Mouse (Mus musculus): ENCODE measurements at regions not wholly inside any gene's neighbourhood (a gene's known extent, or its start where the extent isn't known, plus 50 kb on each side); places are given as distances from the start of the nearest gene placed in this dataset.

DNA sequence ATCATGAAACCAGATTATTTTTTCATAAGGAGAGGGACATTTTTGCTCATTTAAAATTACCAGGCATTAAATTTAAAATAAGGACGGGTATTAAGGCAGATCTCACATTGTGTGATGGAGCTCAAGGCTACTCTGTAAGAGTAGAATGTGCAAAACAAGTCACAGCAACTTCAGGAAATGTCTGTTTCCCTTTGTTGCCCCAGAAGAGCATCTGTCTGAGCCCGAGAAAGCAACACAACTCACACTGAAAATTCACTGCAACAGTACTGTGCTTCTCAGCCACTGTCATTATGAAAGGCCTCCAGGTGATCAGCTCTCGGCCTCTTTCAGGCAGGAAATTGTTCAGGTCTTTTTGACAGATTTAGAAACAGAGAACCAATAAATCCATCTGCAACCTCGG, 129.7 kb upstream of the Adgrl4 start:
- 76% methylated on average over 4 of the region's 4 CpGs for WGBS
- Histone ChIP-seq H3K4me3 (replicated peaks; ENCODE audit: insufficient read depth, low read depth, low read length) (no peak overlapping the region), H3K27ac (ENCODE audit: insufficient read depth, low read length) (no peak overlapping the region), H3K4me1 (ENCODE audit: control insufficient read depth, insufficient read depth, low read length) (no peaks in the 10 kb centered on the region), H3K27me3 (ENCODE audit: control insufficient read depth, insufficient read depth, low read length) (no peaks in the 10 kb centered on the region)
- TF ChIP-seq CTCF (IDR thresholded peaks at IDR 0.05; ENCODE audit: borderline replicate concordance, insufficient read depth, low read depth, low read length) (no peak), POLR2A (IDR thresholded peaks at IDR 0.05; ENCODE audit: borderline replicate concordance, insufficient read depth, low read length) (no peak)
- DNase-seq: no peak

DNA sequence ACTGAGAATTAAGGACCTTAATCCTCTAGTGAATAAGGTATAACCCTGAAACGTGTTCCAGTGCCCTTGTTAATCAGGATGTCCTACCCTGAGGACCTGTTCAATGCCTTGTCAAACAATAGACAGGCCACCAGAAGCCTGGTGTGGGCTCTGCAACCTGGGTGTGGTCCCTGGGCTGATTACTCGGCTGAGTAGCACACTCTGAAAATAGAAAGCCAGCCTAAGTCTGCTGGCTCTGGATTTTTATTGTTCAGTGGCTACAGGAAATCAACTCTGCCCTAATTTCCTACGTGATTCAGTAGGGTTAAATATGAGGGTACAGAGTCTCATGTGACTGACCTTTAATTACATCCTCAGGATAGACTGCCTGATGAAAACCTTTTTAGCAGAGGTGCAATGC, 113.9 kb upstream of the Adgrl4 start:
- Histone ChIP-seq H3K4me3 (replicated peaks; ENCODE audit: insufficient read depth, low read depth, low read length) (no peak overlapping the region), H3K27me3 (ENCODE audit: control insufficient read depth, insufficient read depth, low read length) (no peaks in the 10 kb centered on the region; the same call in 1 of the 2 replicates), H3K27ac (ENCODE audit: insufficient read depth, low read length) (no peak overlapping the region), H3K4me1 (ENCODE audit: control insufficient read depth, insufficient read depth, low read length) (no peaks in the 10 kb centered on the region)
- WGBS: 59% methylated on average over 3 of the region's 3 CpGs
- TF ChIP-seq CTCF (IDR thresholded peaks at IDR 0.05; ENCODE audit: borderline replicate concordance, insufficient read depth, low read depth, low read length) (no peak), POLR2A (IDR thresholded peaks at IDR 0.05; ENCODE audit: borderline replicate concordance, insufficient read depth, low read length) (no peak)
- DNase-seq: no peak

DNA sequence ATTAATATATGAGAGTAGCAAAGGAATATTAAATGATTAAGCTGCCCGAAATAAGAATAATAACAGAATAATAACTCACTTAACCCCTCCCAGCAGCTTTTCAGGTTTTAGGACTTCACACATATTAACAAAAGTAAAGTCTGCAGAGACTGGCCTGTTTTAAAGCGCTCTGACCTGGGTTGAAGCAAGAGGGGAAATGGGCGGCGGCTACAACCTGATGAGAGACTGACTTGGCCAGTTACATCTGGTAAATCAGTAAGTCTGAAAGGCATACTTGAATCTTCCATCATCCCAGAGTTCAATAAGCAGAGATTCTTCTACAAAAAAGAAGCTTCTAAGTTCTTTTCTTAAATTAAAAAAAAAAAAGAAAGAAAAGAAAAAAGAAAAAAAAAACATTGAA, 107.9 kb upstream of the Adgrl4 start:
- no peak for TF ChIP-seq POLR2A (IDR thresholded peaks at IDR 0.05; ENCODE audit: borderline replicate concordance, insufficient read depth, low read length)
- no peak for TF ChIP-seq CTCF (IDR thresholded peaks at IDR 0.05; ENCODE audit: borderline replicate concordance, insufficient read depth, low read depth, low read length)
- H3K4me1 ChIP-seq (ENCODE audit: control insufficient read depth, insufficient read depth, low read length): peaks cover 11% of the 10 kb centered on the region; the same call in 1 of the 2 replicates
- no peak overlapping the region for H3K4me3 ChIP-seq (replicated peaks; ENCODE audit: insufficient read depth, low read depth, low read length)
- no peak for DNase-seq
- no peak overlapping the region for H3K27ac ChIP-seq (ENCODE audit: insufficient read depth, low read length)
- no peaks in the 10 kb centered on the region for H3K27me3 ChIP-seq (ENCODE audit: control insufficient read depth, insufficient read depth, low read length)
- 97% methylated on average over 4 of the region's 4 CpGs for whole genome bisulfite sequencing

DNA sequence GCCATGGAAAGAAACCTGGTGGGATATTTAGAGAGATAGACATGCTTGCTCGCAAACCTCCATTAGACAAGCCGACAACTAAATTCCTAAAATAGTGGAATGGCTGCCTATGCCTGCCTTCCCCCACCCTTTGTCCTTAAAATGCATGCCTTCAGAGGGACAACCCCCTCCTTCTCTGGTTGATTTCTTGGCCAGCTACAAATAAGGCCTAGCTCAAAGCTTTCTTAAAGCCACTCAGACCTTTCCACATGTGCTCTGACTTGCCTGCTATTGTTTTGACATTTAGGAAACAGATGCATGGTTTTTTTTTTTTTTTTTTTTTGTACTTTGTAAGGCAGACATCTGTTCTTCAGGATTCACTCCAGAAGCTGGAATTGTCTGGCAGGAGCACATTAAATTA, 105.8 kb upstream of the Adgrl4 start:
- Histone ChIP-seq H3K27me3 (ENCODE audit: control insufficient read depth, insufficient read depth, low read length) (no peaks in the 10 kb centered on the region), H3K4me3 (replicated peaks; ENCODE audit: insufficient read depth, low read depth, low read length) (no peak overlapping the region), H3K4me1 (ENCODE audit: control insufficient read depth, insufficient read depth, low read length) (peaks cover 11% of the 10 kb centered on the region; the same call in 1 of the 2 replicates), H3K27ac (ENCODE audit: insufficient read depth, low read length) (no peak overlapping the region)
- TF ChIP-seq POLR2A (IDR thresholded peaks at IDR 0.05; ENCODE audit: borderline replicate concordance, insufficient read depth, low read length) (no peak), CTCF (IDR thresholded peaks at IDR 0.05; ENCODE audit: borderline replicate concordance, insufficient read depth, low read depth, low read length) (no peak)
- no peak for DNase-seq
- WGBS: 93% methylated on average over 2 of the region's 2 CpGs

DNA sequence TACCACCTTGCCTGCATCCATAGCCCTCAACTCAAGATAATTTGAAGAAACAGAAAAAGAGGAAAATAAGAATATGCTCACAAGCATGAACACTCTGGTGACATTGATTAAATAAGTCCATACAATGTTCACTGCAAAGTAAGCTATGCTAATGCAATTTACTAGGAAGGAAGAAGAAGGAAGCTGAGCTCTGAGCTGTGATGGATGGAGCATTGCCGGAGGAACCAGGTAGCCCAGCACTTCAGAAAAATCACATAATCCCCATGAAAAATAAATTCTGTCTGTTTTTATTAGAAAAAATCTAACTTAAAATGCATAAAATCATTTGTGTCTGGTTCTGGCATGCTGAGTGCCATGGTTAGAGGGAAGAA, 105.4 kb upstream of the Adgrl4 start:
- peak in 1 of 2 experiments; percentile 7 for DNase-seq
- Histone ChIP-seq H3K27me3 (ENCODE audit: control insufficient read depth, insufficient read depth, low read length) (no peaks in the 10 kb centered on the region), H3K4me1 (ENCODE audit: control insufficient read depth, insufficient read depth, low read length) (peaks cover 11% of the 10 kb centered on the region; the same call in 1 of the 2 replicates), H3K4me3 (replicated peaks; ENCODE audit: insufficient read depth, low read depth, low read length) (no peak overlapping the region), H3K27ac (ENCODE audit: insufficient read depth, low read length) (no peak overlapping the region)
- TF ChIP-seq CTCF (IDR thresholded peaks at IDR 0.05; ENCODE audit: borderline replicate concordance, insufficient read depth, low read depth, low read length): no peak
- TF ChIP-seq POLR2A (IDR thresholded peaks at IDR 0.05; ENCODE audit: borderline replicate concordance, insufficient read depth, low read length): no peak
- WGBS: 94% methylated on average over 1 of the region's 1 CpGs

DNA sequence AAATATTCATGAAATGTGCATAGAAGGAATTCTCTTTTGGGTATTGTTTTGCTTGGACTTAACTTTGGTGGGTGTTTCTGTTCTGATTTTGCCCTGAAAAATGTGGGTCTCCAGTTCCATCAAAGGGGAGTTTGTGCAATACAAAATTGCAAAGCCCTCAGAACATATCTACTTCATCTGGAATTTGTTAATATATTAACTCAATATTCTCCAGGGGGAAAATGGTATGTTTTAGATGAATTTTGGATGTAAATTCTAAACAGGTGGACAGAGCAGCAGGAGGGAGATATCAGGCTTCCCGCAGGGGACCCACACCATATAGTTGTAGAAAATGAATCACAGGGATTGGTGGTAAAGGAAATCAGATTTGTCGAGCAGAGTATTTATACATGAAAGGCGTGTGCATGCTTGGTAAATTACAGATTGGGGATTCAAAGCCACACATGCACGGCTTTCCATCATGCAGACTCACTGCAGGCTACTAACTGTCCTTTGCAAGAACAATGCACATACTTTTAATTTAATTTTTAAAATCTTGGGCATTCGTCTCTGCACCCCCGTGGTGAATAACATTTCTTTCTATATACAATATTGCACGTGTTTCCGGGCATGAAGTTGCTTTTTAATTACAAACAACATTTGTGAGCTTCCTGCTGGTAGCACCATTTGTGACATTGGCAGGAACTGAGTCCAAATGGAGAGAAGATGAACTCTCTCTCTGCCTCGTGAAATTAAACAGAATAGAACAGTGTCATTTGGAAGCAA, 104.8 kb upstream of the Adgrl4 start:
- Histone ChIP-seq H3K27ac (ENCODE audit: insufficient read depth, low read length) (no peak overlapping the region), H3K4me1 (ENCODE audit: control insufficient read depth, insufficient read depth, low read length) (peaks cover 11% of the 10 kb centered on the region; the same call in 1 of the 2 replicates), H3K27me3 (ENCODE audit: control insufficient read depth, insufficient read depth, low read length) (no peaks in the 10 kb centered on the region), H3K4me3 (replicated peaks; ENCODE audit: insufficient read depth, low read depth, low read length) (no peak overlapping the region)
- TF ChIP-seq POLR2A (IDR thresholded peaks at IDR 0.05; ENCODE audit: borderline replicate concordance, insufficient read depth, low read length): no peak
- TF ChIP-seq CTCF (IDR thresholded peaks at IDR 0.05; ENCODE audit: borderline replicate concordance, insufficient read depth, low read depth, low read length): no peak
- WGBS: 7% methylated on average over 9 of the region's 9 CpGs
- peak; percentile 68 to 87 for DNase-seq

DNA sequence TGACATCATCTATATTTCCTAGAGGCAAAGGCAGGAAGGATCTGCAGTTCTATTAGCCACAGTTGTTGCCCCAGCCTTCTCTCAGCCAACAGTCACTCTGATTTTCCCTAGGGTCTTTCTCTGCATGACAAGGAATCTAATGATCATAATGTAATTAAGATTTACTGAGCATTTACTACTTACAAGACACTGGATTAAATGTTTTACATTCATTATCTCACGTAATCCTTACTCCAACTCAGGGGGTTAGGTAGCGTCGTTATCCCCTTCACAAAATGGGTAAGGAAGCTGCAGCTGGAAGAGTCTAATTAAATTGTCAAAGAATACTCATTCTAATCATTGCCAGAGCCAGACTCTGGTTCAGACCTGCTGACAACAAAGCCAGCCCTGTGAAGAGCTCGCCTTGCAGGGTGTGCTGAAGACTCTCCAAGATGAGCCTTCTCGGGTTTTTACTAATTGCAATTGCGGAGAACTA, 103.8 kb upstream of the Adgrl4 start:
- DNase-seq: peak; percentile 27 to 29
- Histone ChIP-seq H3K27me3 (ENCODE audit: control insufficient read depth, insufficient read depth, low read length) (no peaks in the 10 kb centered on the region), H3K27ac (ENCODE audit: insufficient read depth, low read length) (peak overlapping the region; percentile 18; the same call in 1 of the 2 replicates), H3K4me3 (replicated peaks; ENCODE audit: insufficient read depth, low read depth, low read length) (no peak overlapping the region), H3K4me1 (ENCODE audit: control insufficient read depth, insufficient read depth, low read length) (peaks cover 11% of the 10 kb centered on the region; the same call in 1 of the 2 replicates)
- TF ChIP-seq CTCF (IDR thresholded peaks at IDR 0.05; ENCODE audit: borderline replicate concordance, insufficient read depth, low read depth, low read length): no peak
- no peak for TF ChIP-seq POLR2A (IDR thresholded peaks at IDR 0.05; ENCODE audit: borderline replicate concordance, insufficient read depth, low read length)
- WGBS: 60% methylated on average over 6 of the region's 6 CpGs

DNA sequence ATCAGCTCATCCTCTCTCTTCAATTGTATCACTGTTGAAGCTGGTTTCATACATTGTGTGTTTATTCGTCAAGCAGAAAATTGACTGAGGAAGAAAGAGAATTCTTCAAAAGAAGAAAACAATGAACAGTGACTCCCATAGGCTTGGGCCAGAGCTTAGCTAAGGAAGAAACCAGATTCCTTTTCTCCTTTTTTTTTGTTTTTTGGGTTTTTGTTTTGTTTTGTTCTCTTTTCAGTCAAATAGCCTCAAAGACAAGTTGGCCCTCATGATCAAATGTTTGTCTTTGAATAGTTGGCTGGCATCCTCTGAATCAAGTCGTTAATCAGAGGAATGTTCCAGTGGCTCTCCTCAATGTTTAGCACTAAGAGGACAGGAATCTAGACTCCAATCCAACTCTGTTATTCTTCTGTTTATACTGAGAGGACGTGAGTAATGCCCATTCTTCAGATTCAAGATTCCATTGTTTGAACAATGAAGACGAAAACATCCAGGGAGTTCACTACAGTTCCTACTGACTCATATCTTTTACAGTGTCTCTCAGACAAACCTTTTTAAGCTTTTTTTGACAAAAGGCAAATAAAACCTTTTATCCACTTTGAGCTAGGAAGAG, 86.1 kb upstream of the Adgrl4 start:
- Histone ChIP-seq H3K4me1 (ENCODE audit: control insufficient read depth, insufficient read depth, low read length) (no peaks in the 10 kb centered on the region), H3K27ac (ENCODE audit: insufficient read depth, low read length) (no peak overlapping the region), H3K4me3 (replicated peaks; ENCODE audit: insufficient read depth, low read depth, low read length) (no peak overlapping the region), H3K27me3 (ENCODE audit: control insufficient read depth, insufficient read depth, low read length) (no peaks in the 10 kb centered on the region)
- DNase-seq: no peak
- no peak for TF ChIP-seq CTCF (IDR thresholded peaks at IDR 0.05; ENCODE audit: borderline replicate concordance, insufficient read depth, low read depth, low read length)
- no peak for TF ChIP-seq POLR2A (IDR thresholded peaks at IDR 0.05; ENCODE audit: borderline replicate concordance, insufficient read depth, low read length)
- WGBS: 69% methylated on average over 4 of the region's 4 CpGs

Data from cerebellum, adult 2 months (tissue).